Mouse (Mus musculus) regulatory T cell (primary cell): ENCODE results near the gene Slx1b.

Experiments
- in situ Hi-C: fragments of 300-600 bp; cut with MboI, MseI; formaldehyde crosslinking; loops from one replicate; pipeline ENCODE4 v1.15.1; 2025; ENCODE audit warnings: high pct_unique_total_duplicates

Slx1b gene

DNA sequence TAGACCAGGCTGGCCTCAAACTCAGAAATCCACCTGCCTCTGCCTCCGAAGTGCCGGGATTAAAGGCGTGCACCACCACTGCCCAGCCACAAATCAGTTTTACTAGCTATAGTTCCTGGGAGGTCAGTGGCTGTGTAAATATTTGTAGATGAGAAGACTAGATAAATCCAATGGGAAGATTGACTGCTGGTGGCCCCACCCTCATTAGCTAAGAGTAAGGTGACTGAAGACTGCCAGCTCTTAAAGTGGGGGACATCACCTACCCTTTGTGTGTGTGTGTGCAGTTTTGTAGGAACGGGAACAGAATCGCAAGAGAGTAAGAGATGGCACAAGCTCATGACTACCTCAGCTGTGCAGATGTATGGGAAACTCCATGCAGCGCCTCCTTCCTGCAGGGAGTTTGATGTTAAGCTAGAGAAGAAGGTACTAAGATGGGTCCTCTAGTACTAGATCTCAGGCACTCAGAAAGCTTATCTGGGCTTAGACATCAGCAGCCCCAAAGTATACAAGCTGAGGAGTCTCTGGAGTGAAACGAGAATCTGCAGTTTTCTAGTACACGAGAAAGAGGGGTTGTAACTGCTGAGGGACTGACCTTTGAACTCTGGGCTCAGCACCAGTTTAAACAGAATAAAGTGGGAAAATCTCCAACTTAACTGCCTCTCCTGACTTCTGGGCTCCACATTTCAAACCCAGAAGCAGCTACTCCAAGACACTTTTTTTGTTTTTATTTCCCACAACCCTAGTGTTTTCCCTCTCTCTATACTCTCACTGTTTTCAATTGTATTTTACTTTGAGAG is 16.8 kb downstream of the Slx1b start:
- in situ Hi-C loops: no loop called here

DNA sequence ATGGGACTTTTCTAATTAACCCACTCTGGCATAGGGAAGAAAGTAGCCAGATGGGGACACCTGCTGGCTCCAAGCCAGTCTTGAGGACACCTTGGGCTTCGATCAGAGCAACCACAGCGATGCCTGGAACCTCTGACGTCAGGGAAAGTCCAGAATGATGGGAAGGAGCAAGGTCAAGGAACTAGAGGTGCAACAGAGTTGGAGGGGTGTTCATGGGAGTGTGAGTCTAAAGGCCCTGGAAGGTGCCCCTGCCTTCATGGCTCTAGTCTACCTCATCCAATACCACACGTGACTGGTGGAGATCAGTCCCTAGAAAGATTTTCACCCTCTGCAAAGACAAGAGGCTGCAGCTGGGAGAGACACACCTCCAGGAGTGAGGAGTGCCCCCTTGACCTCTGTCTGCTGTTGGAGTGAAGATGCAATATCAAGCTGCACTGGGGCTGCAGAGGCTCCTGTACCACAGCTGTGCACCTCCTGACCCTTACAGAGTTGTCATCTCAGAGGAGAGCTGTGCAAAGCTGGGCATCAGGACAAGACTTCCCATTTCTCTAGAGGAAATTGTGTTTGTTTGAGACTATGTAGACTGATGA is 18.9 kb downstream of the Slx1b start:
- in situ Hi-C loops: no loop called here

DNA sequence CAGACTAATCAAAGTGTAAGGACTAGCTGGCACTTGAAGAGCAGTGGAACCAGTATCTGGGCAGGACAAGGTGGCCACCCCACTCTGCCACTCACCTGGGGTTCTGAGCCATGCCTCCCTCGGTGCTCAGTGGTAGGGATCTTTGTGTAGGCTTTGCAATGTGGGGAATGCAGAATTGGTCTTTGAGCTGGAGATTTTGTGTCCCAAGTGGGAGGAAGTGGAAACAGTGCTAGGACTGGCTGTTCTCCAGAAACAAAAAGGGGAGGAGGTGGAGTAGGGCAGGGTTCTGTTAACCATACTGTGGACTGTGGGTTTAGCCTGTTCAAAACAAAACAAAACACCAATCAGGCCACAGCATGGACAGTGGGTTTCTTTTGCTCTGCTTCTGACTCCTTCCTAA is 19.4 kb downstream of the Slx1b start, which contains the start of gene Sult1a1:
TSS of gene Sult1a1 (minus strand) at position 226 of the 400 bp plus-strand sequence.
- in situ Hi-C loops: no loop called here

DNA sequence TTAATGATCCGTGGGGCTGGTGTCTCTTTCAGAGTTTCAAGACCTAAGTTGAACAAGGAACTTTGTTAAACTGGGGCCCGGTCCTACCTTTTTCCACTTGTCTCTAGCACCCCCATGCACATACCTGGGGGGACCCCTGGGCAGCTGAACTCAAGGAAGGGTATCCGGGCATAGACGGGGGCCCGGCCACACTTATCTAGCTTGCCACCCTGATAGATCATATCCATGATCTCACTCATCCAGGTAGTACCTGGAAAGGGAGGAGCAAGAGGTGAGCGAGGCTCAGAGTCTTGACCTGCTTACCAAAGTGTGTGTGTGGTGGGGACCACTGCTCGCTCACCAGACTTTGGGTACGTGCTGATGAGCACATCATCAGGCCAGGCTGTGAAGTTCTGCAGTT is 20.5 kb downstream of the Slx1b start:
- in situ Hi-C loops: no loop called here

DNA sequence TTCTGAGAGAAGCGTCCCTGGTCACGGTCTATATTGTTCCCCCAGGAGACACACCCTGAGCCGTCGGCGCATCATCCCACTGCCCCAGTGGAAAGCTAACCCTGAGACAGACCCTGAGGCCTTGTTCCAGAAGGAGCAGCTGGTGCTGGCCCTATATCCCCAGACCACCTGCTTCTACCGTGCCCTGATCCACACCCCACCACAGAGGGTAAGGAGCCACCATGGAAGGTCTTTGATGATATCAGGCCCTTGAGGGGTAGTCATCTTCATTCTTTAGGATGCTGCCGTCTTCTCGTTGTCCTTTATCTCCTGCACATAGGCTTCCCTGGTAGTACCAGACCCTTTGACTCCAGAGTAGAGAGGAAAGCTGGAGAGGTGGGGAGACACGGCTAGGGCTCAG is 23.5 kb downstream of the Slx1b start:
- in situ Hi-C loops: no loop called here

DNA sequence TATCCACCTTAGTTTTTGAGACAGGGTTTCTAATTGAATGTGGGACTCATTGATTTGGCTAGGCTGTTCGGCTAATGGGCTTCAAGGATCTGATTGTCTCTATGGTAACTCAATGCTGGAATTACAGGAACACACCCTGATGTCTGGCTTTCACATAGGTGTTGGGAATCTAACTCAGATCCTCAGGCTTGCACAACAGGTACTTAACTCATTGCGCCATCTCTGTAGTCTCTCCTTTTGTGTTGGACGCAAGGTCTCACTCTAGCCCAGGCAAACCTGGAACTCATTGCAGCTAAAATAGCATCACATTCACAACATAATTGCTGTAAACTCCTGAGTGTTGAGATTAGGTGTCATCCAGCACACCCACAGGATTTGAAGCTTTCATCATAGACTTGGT is 25.4 kb downstream of the Slx1b start:
- in situ Hi-C loops: no loop called here

DNA sequence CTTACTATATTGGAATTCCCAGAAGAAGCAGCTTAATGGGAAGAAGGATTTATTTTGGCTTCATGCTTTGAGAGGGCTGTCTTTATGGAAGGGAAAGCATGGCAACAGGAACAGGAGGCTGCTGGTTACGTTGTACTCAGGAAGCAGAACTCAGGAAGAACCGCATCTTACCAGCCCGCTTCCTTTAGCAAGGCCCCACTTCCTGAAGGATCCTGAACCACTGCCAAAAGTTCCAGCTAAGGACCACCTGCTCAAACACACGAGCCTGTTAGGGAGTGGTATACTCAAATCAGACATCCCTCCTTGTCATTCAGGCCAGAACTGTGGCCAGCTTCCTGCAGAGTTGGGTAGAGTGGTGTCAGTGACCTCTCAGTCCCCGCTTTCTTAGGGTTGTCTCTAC is 27.1 kb downstream of the Slx1b start:
- in situ Hi-C loops: no loop called here

DNA sequence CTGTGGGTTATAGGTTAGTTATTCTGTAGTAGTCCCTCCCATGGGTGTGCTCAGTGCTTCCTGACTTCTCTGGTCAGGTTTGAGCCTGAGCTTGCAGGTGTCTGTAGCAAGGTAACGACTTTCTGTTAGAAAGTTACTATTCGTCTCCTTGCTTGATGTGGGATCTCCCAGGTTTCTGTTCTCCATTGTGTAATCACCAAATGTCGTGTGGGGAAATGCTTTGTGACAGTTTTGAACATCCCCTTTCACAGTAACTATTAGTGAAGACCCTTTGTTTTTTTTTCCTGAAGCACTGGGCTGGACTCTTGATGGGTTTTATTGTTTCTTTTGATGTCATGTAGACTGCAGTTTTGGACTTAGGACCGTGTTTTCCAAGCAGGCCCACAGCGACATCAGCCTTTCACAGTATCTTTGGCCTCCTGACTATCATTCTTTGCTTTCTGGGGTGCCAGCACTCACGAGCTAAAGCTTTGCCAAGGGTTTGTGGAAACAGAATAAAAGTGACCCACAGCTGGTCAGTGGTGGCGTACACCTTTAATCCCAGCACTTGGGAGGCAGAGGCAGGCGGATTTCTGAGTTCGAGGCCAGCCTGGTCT is 28.0 kb downstream of the Slx1b start:
- in situ Hi-C loops: no loop called here

DNA sequence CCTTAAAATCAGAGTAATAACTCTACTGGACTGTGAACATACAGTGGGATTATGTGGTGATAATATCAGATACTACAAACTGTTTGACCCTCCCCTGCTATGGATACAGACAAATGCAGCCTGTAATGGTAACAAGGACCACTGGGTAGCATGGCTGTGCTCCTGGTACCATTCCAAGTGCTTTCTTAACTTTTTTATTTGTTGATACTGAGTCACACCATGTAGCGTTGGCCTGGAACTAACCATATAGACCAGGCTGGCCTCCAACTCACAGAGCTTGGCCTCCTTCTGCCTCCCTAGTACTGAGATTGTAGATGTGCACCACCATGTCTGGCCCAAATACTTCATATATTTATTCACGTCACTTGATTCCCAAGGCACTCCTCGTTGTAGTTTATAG is 30.3 kb downstream of the Slx1b start:
- in situ Hi-C loops: no loop called here

DNA sequence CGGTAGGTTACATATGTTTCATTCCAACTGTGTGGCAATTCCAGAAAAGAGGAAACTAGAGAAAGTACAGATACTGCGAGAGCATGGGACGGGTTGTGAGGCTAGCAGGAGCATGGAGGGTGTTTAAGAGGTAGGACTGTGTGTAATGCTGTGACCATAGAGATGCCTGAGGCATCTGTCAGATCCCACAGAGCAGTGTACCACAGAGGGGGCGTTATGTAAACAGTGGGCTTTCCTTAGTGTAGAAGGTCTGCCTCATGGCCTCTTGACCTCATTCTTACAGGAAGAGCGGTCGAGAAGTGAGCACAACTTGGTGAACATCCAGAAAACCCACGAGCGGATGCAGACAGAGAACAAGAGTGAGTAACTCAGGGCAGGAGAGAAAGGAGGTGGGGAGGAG is 31.9 kb downstream of the Slx1b start:
- in situ Hi-C loops: no loop called here

DNA sequence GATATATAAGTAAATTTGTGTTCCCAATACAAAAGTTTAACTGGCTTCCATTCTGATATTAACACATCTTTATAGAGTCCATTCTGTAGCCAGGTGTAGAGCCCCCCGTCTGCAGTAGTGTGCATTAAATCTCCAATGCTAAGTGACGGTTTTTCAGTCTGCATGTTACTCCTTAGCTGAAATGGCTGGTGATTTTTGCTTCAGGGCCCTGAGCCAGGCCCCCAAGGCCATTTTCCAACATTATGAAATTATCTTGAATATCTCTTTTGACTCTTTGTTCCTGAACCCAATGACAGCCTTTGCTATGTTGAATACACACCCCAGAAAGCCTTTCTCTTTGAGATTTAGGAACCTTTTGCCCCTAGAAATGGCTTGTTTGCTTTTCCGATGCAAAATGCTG is 35.8 kb downstream of the Slx1b start:
- in situ Hi-C loops: no loop called here

DNA sequence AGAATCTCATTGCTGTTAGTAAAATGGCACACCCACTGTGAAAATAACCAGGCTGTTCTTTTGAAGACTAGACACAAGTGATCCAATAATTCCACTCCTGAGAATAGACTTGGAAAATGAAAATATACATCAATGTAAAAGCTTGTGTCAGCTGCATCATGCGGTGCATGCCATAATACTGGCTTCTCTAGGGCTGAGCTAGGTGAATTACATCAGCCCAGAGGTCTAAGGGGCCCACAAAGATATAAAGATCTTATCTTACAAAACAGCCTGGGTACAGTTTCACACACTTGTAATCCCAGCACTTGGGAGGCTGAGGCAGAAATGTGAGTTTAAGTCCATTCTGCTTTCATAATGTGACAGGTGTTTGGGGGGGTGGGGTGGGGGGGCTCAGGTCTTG is 38.1 kb downstream of the Slx1b start:
- in situ Hi-C loops: no loop called here

DNA sequence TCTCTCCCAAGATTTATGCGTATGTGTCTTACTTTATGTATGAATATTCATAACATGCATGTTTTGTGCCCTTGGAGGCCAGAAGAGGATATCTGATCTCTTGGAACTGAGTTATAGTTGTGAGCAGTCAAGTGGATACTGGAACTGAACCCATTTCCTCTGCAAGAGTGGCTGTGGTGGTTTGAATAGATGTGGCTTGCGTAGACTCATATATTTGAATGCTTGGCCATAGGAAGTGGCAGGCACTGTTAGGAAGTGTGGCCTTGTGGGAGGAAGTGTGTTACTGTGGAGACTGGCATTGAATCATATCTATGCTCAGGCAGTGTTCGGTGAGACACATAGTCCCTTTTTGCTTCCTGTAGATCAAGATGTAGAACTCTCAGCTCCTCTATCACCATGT is 39.9 kb downstream of the Slx1b start:
- in situ Hi-C loops: no loop called here

DNA sequence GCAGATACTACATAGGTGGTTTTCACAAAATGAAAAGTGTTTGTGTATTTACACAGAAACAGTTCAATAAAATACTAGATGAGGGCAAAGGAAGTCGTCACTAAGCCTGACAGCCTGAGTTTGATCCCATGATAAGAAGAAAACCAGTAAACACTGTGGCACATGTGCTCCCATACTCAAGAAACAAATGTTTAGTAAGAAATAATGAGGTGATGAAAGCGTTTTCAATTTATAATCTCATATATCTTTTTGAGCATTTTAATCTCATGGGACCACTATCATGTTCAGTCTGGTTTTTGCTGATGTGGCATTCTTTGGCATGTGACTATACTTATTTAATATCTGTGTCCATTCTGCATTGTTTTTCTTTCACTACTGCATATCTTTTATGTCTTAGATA is 41.6 kb downstream of the Slx1b start:
- in situ Hi-C loops: no loop called here

DNA sequence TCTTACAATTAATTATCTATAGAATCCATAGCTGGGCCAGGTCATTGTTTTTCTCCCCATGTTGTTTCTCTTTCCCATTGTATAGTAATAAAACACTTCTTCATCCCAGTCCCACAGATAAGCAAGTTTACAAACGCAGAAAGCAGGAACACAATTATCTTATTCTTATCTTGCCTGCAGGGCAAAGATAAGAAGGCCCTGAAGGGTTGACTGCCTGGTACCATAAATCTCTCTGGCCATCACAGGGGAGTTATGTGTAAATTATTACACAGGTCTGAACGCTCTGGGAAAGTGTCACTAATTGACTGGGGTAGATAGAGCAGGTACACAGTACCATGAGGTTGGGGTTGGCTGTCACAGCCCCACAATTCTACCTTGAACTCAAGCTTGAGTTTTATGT is 44.7 kb downstream of the Slx1b start:
- in situ Hi-C loops: no loop called here

DNA sequence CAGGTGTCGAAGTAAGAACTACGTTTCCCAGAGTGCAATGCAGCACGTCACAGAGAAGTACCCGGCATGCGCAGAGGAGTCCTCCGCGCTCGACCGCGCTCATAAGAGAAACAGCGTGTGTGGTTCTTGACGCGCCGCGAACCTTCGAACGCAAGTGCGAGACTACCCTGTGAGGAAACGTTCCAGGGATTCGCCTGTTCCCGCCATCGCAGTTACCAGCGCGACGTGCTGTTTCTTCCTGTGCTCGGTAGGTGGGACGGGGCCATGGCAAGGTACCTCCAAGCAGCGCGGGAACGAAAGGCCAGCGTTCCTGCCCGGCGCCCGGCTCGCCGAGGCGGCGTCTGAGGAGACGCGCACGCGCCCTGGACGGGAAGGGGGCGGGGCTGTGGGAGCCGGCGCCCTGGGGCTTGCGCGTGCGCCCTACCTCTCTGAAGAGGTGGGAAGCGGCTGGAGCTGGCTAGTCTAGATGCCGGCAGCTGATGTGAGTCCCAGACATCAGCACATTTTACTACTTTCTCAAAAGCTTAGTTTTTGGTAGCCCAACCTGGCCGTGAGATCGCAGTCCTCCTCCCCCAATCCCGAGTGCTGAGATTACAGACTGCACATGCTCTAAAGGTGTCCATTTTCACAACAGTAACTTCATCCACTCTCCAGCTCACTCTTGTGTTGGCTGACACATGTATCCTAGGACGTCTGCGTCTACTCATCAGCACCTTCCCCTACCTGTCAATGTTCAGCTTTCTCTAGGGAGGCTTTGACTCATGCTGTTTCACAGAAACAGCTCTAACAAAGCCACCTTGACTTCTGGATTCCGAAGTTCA is 46.1 kb downstream of the Slx1b start, which contains the start of gene Sgf29:
TSS of gene Sgf29 (plus strand) at position 79 of the 821 bp plus-strand sequence.
- in situ Hi-C loops: loop anchor here (10.0 kb wide), 1 partner anchor 45 kb away; the partner anchor contains the start of genes Bola2 and Slx1b

DNA sequence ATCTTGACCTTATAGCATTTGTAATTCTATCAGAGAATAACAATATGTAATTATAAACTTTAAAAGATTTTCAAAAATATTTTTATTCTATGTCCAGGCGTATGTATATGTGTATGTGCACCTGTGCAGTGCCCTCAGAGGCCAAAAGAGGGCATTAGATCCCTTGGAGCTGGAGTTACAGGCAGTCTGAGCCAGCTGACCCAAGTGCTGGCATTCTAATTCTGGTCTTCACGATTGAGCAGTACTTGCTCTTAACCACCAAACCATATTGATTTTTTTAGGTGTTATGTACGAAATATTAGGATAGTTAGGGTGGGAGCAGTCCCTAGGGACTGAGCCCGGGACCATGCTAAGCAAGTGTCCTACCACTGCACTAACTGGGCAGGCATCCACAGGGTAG is 47.1 kb downstream of the Slx1b start:
- in situ Hi-C loops: loop anchor here (10.0 kb wide), 1 partner anchor 46 kb away; the partner anchor contains the start of genes Bola2 and Slx1b

DNA sequence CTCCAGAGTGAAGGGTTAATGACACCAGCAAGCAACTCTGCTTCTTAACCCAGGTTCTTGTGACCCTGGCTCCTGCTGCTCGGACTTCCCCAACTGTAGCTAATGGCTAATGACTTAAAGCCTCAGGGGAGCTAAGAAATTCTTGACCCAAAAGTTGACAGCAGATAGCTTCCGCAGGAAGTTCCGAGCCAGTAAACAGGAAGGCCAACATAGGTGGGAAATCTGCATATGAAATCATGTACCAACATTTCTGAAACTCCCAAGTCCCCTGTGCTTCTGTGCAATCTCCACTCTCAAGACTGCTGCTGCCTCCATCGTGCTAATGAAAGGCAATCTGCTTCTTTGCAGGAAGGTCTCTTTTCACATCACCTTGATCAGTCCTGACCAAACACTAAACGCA is 49.9 kb downstream of the Slx1b start:
- in situ Hi-C loops: loop anchor here (10.0 kb wide), 1 partner anchor 49 kb away; the partner anchor contains the start of genes Bola2 and Slx1b

DNA sequence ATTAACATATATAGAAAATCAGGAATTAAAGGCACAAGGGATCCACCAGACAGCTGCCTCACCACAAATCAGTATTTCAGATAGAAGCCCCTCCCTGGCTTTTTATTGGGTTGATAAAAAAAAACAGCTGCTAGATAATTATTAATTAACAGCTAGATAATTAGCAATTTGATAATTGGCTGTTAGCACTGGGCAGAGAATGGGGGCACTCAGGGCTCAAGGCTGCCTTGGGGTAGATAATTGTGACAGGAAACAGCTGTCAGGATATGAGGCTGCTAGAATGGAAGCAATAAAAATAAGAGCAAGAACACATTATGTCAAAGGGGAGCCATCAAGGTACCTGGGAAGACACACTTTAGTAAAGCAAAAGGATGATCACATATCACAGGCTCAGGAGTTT is 50.7 kb downstream of the Slx1b start:
- in situ Hi-C loops: loop anchor here (10.0 kb wide), 1 partner anchor 50 kb away; the partner anchor contains the start of genes Bola2 and Slx1b

DNA sequence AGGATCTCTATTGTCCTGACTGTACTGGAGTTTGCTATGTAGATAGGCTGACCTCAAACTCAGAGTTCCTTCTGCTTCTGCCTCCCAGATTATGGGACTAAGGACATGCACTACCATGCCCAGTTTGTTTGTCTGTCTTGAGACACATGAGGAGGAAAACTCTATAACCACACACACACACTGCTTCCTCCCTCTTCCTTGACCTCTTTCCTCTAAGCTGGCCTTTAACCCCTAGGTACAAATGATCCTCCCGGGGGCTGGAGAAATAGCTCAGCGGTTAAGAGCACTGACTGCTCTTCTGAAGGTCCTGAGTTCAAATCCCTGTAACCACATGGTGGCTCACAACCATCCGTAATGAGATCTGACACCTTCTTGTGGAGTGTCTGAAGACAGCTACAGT is 51.2 kb downstream of the Slx1b start:
- in situ Hi-C loops: loop anchor here (10.0 kb wide), 1 partner anchor 50 kb away; the partner anchor contains the start of genes Bola2 and Slx1b

DNA sequence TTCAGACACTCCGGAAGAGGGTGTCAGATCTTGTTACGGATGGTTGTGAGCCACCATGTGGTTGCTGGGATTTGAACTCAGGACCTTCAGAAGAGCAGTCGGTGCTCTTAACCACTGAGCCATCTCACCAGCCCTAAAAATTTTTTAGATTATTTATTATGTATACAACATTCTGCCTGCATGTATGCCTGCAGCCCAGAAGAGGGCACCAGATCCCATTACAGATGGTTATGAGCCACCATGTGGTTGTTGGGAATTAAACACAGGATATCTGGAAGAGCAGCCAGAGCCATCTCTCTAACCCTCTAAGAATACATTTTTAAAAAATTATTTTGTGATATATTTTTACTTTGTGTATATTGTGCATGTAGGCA is 52.4 kb downstream of the Slx1b start:
- in situ Hi-C loops: loop anchor here (10.0 kb wide), 1 partner anchor 52 kb away; the partner anchor contains the start of genes Bola2 and Slx1b
